Mouse (Mus musculus): ENCODE data around the gene Strip1. TPM values are rescaled to one million over a fixed set of nuclear protein-coding genes. Genes with fewer than 3 reads are reported as not detected.

The Strip1 gene
- polyA plus RNA-seq (2015; fragmentation: Nextera tagmentation; extraction: Ambion mirVana): 62.5 and 68.4 TPM in 2 replicates

GRCm38 (mm10) chr3:107631523-107631958, at the start of gene Strip1:
Gene Strip1 (minus strand): TSS chr3:107631694.
- Histone ChIP-seq H3K9me3 (no peaks in the 10 kb centered on the region), H3K36me3 (peaks cover 24% of the 10 kb centered on the region), H3K27ac (peak within 1 kb of the TSS; percentile 93), H3K9ac (peak within 1 kb of the TSS; percentile 98), H3K4me3 (peak within 1 kb of the TSS; percentile 98), H3K4me2 (replicated peaks) (peak within 1 kb of the TSS; percentile 84), H3K27me3 (no peaks in the 10 kb centered on the region), H3K4me1 (peaks cover 11% of the 10 kb centered on the region)
- under 1% methylated on average over 35 of the region's 35 CpGs for WGBS
- peak; percentile 95 for ATAC-seq (ENCODE audit: low FRiP score, low read depth)

DNA sequence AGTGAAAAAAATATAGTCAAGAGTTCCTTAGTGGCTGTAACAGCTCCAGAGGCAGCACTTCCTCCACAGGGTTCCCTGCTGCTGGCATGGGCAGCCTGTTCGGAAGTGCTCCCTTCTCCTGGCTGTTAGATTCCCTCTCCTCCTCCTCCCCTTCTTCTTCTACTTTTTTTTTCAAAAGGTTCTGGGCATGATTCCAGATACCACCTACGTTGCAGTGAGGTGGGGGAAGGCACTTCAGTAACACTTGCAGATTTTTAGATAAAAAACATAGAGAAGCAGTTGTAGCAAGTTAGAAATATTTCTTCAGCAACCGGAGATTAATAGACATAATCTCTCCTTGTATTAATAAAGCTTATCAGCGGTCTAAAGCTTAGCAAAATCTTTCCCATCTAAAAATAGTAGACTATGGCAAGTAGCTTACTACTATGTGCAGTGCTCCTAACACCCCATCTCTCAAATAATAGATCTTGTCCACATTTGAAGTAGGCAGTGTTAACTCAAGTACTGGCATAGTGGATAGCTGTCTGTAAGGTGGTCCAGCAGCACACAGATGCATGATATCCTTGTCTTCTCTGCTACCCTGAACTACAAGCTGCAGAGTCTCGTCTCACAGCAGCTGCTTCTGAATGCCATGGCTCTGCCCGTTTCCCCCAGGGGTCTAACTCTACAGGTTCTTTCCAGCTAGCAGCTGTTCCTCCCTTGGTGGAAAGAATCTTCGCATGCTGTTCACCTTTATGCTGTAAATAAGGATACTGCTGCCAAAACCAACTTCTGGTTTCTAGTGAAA, 49.5 kb upstream of the Strip1 start:
- peak; percentile 71 for ATAC-seq (ENCODE audit: low FRiP score, low read depth)
- WGBS: 23% methylated on average over 7 of the region's 7 CpGs
- peak overlapping the region; percentile 79; the same call in 1 of the 2 replicates for H3K27ac ChIP-seq
- H3K27me3 ChIP-seq: no peaks in the 10 kb centered on the region
- H3K9me3 ChIP-seq: no peaks in the 10 kb centered on the region
- no peak overlapping the region for H3K9ac ChIP-seq
- peaks cover 51% of the 10 kb centered on the region for H3K4me1 ChIP-seq
- H3K36me3 ChIP-seq: peaks cover 17% of the 10 kb centered on the region
- H3K4me3 ChIP-seq: no peak overlapping the region
- H3K4me2 ChIP-seq (replicated peaks): peak overlapping the region; percentile 45

- 92% methylated on average over 2 of the region's 2 CpGs for WGBS
- no peak overlapping the region for H3K4me2 ChIP-seq (replicated peaks)
- H3K9ac ChIP-seq: no peak overlapping the region
- no peak for ATAC-seq (ENCODE audit: low FRiP score, low read depth)
- H3K9me3 ChIP-seq: no peaks in the 10 kb centered on the region
- no peak overlapping the region for H3K4me3 ChIP-seq
- H3K27ac ChIP-seq: no peak overlapping the region
- no peaks in the 10 kb centered on the region for H3K27me3 ChIP-seq
- peaks cover 90% of the 10 kb centered on the region for H3K36me3 ChIP-seq
- no peaks in the 10 kb centered on the region for H3K4me1 ChIP-seq
These were observed 40.0 kb upstream of the Strip1 start for GRCm38 (mm10) chr3:107671509-107671908.

DNA sequence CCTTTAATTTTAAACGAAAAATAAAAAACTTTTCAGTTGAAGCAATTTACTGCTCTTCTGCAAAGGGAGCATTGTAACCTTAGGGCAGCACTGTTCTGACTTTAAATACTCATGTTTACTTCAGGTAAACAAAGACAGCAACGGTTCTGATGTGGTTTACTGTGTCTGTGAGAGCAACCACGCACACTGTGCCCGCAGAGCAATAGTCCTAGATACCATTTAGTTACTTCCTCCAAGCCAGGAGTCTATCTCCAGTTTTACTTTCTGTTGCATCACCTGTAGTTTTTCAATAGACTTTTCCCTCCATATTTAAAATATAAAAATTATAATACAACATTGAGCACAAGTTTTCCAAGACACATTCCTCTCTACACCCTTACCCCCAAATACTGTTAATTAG, 39.0 kb upstream of the Strip1 start:
- Histone ChIP-seq H3K9me3 (no peaks in the 10 kb centered on the region), H3K4me1 (no peaks in the 10 kb centered on the region), H3K36me3 (peaks cover 89% of the 10 kb centered on the region), H3K27ac (no peak overlapping the region), H3K4me3 (no peak overlapping the region), H3K9ac (no peak overlapping the region), H3K27me3 (no peaks in the 10 kb centered on the region), H3K4me2 (replicated peaks) (no peak overlapping the region)
- 76% methylated on average over 4 of the region's 4 CpGs for WGBS
- no peak for ATAC-seq (ENCODE audit: low FRiP score, low read depth)

GRCm38 (mm10) chr3:107668786-107669185, 37.3 kb upstream of the Strip1 start:
- H3K4me2 ChIP-seq (replicated peaks): no peak overlapping the region
- no peak for ATAC-seq (ENCODE audit: low FRiP score, low read depth)
- no peak overlapping the region for H3K9ac ChIP-seq
- no peaks in the 10 kb centered on the region for H3K4me1 ChIP-seq
- H3K27me3 ChIP-seq: no peaks in the 10 kb centered on the region
- H3K36me3 ChIP-seq: peaks cover 88% of the 10 kb centered on the region
- H3K4me3 ChIP-seq: no peak overlapping the region
- no peak overlapping the region for H3K27ac ChIP-seq
- WGBS: 86% methylated on average over 7 of the region's 7 CpGs
- H3K9me3 ChIP-seq: no peaks in the 10 kb centered on the region

GRCm38 (mm10) chr3:107667426-107667825, 35.9 kb upstream of the Strip1 start:
- no peak for ATAC-seq (ENCODE audit: low FRiP score, low read depth)
- Histone ChIP-seq H3K9me3 (no peaks in the 10 kb centered on the region), H3K27me3 (no peaks in the 10 kb centered on the region), H3K4me2 (replicated peaks) (no peak overlapping the region), H3K36me3 (peaks cover 92% of the 10 kb centered on the region), H3K27ac (no peak overlapping the region), H3K9ac (no peak overlapping the region), H3K4me3 (no peak overlapping the region), H3K4me1 (no peaks in the 10 kb centered on the region)
- WGBS: 76% methylated on average over 6 of the region's 6 CpGs

GRCm38 (mm10) chr3:107664641-107665040, 33.1 kb upstream of the Strip1 start:
- ATAC-seq (ENCODE audit: low FRiP score, low read depth): no peak
- no peak overlapping the region for H3K4me3 ChIP-seq
- H3K36me3 ChIP-seq: peaks cover 96% of the 10 kb centered on the region

DNA sequence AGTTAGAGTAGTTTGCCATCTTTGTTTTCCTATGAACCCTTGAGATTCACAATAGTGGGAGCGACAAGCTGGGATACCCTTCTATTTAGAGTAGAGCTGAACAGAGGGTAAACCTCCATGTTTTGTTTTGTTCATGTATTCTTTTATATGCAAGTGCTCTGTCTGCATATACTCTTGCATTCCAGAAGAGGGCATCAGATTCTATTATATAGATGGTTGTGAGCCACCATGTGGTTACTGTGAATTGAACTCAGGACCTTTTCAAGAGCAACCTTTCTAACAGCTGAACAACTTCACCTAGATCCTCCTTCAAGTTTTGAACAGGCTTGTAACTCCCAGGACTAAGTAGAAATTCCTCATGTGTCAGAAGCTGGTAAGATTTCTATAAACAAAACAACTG, 27.5 kb upstream of the Strip1 start:
- Histone ChIP-seq H3K9ac (no peak overlapping the region), H3K27ac (no peak overlapping the region), H3K4me3 (no peak overlapping the region), H3K4me2 (replicated peaks) (no peak overlapping the region), H3K27me3 (no peaks in the 10 kb centered on the region), H3K9me3 (no peaks in the 10 kb centered on the region), H3K36me3 (peaks cover 47% of the 10 kb centered on the region), H3K4me1 (no peaks in the 10 kb centered on the region)
- WGBS: 94% methylated on average over 1 of the region's 1 CpGs
- no peak for ATAC-seq (ENCODE audit: low FRiP score, low read depth)

More at GRCm38 (mm10) chr3:107664641-107665040, 33.1 kb upstream of the Strip1 start:
- Histone ChIP-seq H3K4me2 (replicated peaks) (no peak overlapping the region), H3K9ac (no peak overlapping the region), H3K27ac (no peak overlapping the region), H3K27me3 (no peaks in the 10 kb centered on the region), H3K4me1 (no peaks in the 10 kb centered on the region), H3K9me3 (no peaks in the 10 kb centered on the region)
- WGBS: 90% methylated on average over 1 of the region's 1 CpGs

GRCm38 (mm10) chr3:107656888-107657287, 25.4 kb upstream of the Strip1 start:
- Histone ChIP-seq H3K4me3 (no peak overlapping the region), H3K9me3 (no peaks in the 10 kb centered on the region; the same call in 1 of the 2 replicates), H3K27ac (no peak overlapping the region)

GRCm38 (mm10) chr3:107656151-107656550, 24.7 kb upstream of the Strip1 start:
- no peak overlapping the region for H3K4me2 ChIP-seq (replicated peaks)
- no peaks in the 10 kb centered on the region; the same call in 1 of the 2 replicates for H3K9me3 ChIP-seq
- no peak for ATAC-seq (ENCODE audit: low FRiP score, low read depth)
- no peak overlapping the region for H3K4me3 ChIP-seq
- WGBS: 87% methylated on average over 2 of the region's 2 CpGs
- H3K9ac ChIP-seq: no peak overlapping the region
- no peak overlapping the region for H3K27ac ChIP-seq
- no peaks in the 10 kb centered on the region for H3K4me1 ChIP-seq
- peaks cover 22% of the 10 kb centered on the region for H3K36me3 ChIP-seq
- no peaks in the 10 kb centered on the region for H3K27me3 ChIP-seq

More at GRCm38 (mm10) chr3:107656888-107657287, 25.4 kb upstream of the Strip1 start:
- no peak overlapping the region for H3K4me2 ChIP-seq (replicated peaks)
- H3K9ac ChIP-seq: no peak overlapping the region
- no peaks in the 10 kb centered on the region for H3K4me1 ChIP-seq
- ATAC-seq (ENCODE audit: low FRiP score, low read depth): no peak
- H3K27me3 ChIP-seq: no peaks in the 10 kb centered on the region
- 77% methylated on average over 4 of the region's 4 CpGs for WGBS
- H3K36me3 ChIP-seq: peaks cover 27% of the 10 kb centered on the region

GRCm38 (mm10) chr3:107655491-107655890, 24.0 kb upstream of the Strip1 start:
- H3K27ac ChIP-seq: no peak overlapping the region
- no peaks in the 10 kb centered on the region; the same call in 1 of the 2 replicates for H3K9me3 ChIP-seq
- no peaks in the 10 kb centered on the region for H3K4me1 ChIP-seq
- H3K27me3 ChIP-seq: no peaks in the 10 kb centered on the region
- H3K4me3 ChIP-seq: no peak overlapping the region
- H3K4me2 ChIP-seq (replicated peaks): no peak overlapping the region
- WGBS: 40% methylated on average over 3 of the region's 3 CpGs
- ATAC-seq (ENCODE audit: low FRiP score, low read depth): no peak
- H3K9ac ChIP-seq: no peak overlapping the region
- H3K36me3 ChIP-seq: peaks cover 15% of the 10 kb centered on the region

DNA sequence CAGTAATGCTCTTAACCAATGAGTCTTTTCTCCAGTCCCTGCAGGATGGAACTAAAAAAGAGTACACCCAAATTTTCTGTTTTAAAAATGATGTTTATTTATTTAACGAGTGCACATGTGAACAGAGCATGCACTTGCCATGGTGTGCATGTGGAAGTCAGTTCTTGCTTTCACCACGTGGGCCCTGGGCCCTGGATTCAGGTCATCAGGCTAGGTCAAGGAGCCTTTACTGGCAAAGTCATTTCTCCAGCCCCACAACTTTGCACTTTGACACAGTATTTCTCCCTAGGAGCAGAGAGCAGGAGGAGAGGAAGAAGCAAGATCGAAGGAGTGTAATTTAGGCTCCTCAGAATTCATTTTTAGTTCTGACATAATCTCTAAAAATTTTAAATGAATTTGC, 23.4 kb upstream of the Strip1 start:
- H3K27ac ChIP-seq: no peak overlapping the region

More for the DNA sequence above, 23.4 kb upstream of the Strip1 start:
- no peak overlapping the region for H3K9ac ChIP-seq
- no peak for ATAC-seq (ENCODE audit: low FRiP score, low read depth)
- no peaks in the 10 kb centered on the region; the same call in 1 of the 2 replicates for H3K9me3 ChIP-seq
- WGBS: 83% methylated on average over 3 of the region's 3 CpGs
- H3K36me3 ChIP-seq: peaks cover 9% of the 10 kb centered on the region
- no peaks in the 10 kb centered on the region for H3K4me1 ChIP-seq
- no peak overlapping the region for H3K4me3 ChIP-seq
- no peak overlapping the region for H3K4me2 ChIP-seq (replicated peaks)
- no peaks in the 10 kb centered on the region for H3K27me3 ChIP-seq

All from limb, embryonic 13.5 days (tissue).